Mouse (Mus musculus) C2C12 (cell line): ENCODE measurements at regions not wholly inside any gene's neighbourhood (a gene's known extent, or its start where the extent isn't known, plus 50 kb on each side); places are given as distances from the start of the nearest gene placed in this dataset.

Experiments
- CTCF ChIP-seq: IDR thresholded peaks from one replicate; pipeline ENCODE4 v1.5.1; 2011; ENCODE audit not compliant: control insufficient read depth, insufficient read depth, insufficient read length
- FOSL1 ChIP-seq: IDR thresholded peaks from one replicate; pipeline ENCODE4 v1.8.0; 2011; ENCODE audit warnings: mild to moderate bottlenecking, low read length; ENCODE audit not compliant: poor library complexity, insufficient read depth, severe bottlenecking
- MAX ChIP-seq: IDR thresholded peaks from one replicate; pipeline ENCODE4 v1.6.1; 2011; ENCODE audit warnings: mild to moderate bottlenecking, control low read depth
- USF1 ChIP-seq: IDR thresholded peaks from one replicate; pipeline ENCODE4 v1.6.1; 2011; ENCODE audit warnings: low read depth, mild to moderate bottlenecking, control low read depth, moderate library complexity

GRCm38 (mm10) chr4:125908901-125909300 is 115.4 kb upstream of the Csf3r start:
- TF ChIP-seq CTCF (no peak), MAX (no peak), USF1 (no peak), FOSL1 (no peak)
